Mouse (Mus musculus): Measurements from ENCODE around the gene Itpr1. TPM values are rescaled to one million over a fixed set of nuclear protein-coding genes. Genes with fewer than 3 reads are reported as not detected.

The Itpr1 gene
- total and polyA plus RNA-seq, 3 experiments = 9.3 to 25.7 (median 19.0) TPM

DNA sequence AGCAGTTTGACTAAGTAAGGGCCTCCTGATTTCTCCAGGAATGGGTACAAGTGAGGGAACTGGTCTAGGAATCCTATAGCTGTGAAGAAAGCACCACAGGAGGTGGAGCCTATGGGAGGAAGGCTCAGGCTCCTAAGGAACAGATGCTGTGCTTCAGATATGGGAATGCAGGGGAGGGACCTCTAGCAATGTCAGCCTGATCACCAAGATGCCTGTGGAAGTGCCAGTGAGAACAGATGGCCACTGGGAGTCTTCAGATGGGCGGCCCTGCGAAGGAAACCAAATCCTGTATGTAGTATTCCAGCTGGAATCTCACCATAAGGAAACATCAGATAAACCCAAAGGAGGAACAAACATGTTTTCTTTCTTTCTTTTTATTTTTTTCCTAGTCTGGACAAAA, 108.8 kb downstream of the Itpr1 start:
- no peak for ATAC-seq (ENCODE audit: extremely low read depth, insufficient number of reproducible peaks, low FRiP score, poor library complexity, severe bottlenecking)
- Histone ChIP-seq H3K4me3 (ENCODE audit: low read depth, low read length) (no peak overlapping the region), H3K9me3 (replicated peaks) (no peaks in the 10 kb centered on the region), H3K4me1 (ENCODE audit: insufficient read depth, low read depth, low read length) (no peaks in the 10 kb centered on the region), H3K27me3 (ENCODE audit: insufficient read depth, low read length) (no peaks in the 10 kb centered on the region), H3K36me3 (replicated peaks) (no peaks in the 10 kb centered on the region)
- DNase-seq (ENCODE audit: low spot score) = no peak
- TF ChIP-seq GATA2 (IDR thresholded peaks at IDR 0.05; ENCODE audit: borderline replicate concordance, low read depth, low read length) = no peak
- TF ChIP-seq CTCF (IDR thresholded peaks at IDR 0.05; ENCODE audit: low read depth, low read length) = no peak
- no peak for TF ChIP-seq POLR2AphosphoS5 (IDR thresholded peaks at IDR 0.05; ENCODE audit: insufficient replicate concordance, low read depth, low read length)
- no peak for TF ChIP-seq TAL1 (conservative IDR thresholded peaks at IDR 0.05; ENCODE audit: low read depth, low read length)
- no peak for TF ChIP-seq GATA1 (IDR thresholded peaks at IDR 0.05; ENCODE audit: borderline replicate concordance, low read length)

DNA sequence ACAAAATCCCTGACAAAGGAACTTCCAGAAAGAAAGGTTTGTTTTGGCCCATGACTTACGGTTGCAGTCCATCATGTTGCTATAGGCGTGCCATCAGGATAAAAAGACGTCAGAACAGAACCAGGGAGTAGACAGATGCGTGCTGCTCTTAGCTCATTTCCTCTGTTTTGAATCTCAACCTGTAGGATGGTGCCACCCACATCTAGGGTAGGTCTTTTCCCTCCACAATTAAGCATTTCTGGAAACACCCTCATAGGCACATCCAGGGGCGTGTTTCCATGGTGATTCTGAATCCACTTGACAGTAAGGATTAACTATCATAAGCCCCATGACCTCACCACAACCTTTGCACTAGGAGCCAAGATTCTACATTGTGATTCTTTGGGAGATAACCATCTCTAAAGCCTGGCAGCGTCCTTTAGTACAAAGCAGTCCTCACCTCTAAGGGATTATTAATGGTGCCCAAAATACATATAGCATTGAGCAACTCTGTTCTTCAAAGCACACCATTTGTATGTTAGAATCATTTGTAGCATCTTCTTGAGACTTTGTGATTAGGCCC, 111.6 kb downstream of the Itpr1 start:
- Histone ChIP-seq H3K4me1 (ENCODE audit: insufficient read depth, low read depth, low read length) (no peaks in the 10 kb centered on the region), H3K9me3 (replicated peaks) (no peaks in the 10 kb centered on the region), H3K4me3 (ENCODE audit: low read depth, low read length) (no peak overlapping the region), H3K36me3 (replicated peaks) (no peaks in the 10 kb centered on the region), H3K27me3 (ENCODE audit: insufficient read depth, low read length) (no peaks in the 10 kb centered on the region)
- ATAC-seq (ENCODE audit: extremely low read depth, insufficient number of reproducible peaks, low FRiP score, poor library complexity, severe bottlenecking) (no peak), DNase-seq (ENCODE audit: low spot score) (no peak)
- TF ChIP-seq GATA1 (IDR thresholded peaks at IDR 0.05; ENCODE audit: borderline replicate concordance, low read length) (no peak), POLR2AphosphoS5 (IDR thresholded peaks at IDR 0.05; ENCODE audit: insufficient replicate concordance, low read depth, low read length) (no peak)

DNA sequence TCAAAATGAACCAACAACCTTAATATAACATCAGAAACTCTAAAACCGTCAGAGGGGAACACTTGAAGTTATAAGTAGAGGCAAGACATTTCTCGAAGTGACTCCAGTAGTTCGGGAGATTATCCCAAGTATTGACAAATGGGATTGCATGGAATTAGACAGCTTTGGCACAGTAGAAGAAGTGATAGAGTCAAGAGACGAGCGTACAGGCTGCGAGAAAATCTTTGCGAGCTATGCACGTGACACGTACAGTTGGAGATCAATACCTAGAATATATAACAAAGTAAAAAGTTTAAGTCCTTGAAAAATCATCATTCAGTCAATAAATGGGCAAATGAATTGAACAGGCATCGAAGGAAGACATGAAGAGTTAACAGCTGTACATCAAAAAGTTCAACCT, 112.5 kb downstream of the Itpr1 start:
- TF ChIP-seq GATA1 (IDR thresholded peaks at IDR 0.05; ENCODE audit: borderline replicate concordance, low read length) (no peak), TAL1 (conservative IDR thresholded peaks at IDR 0.05; ENCODE audit: low read depth, low read length) (no peak), POLR2AphosphoS5 (IDR thresholded peaks at IDR 0.05; ENCODE audit: insufficient replicate concordance, low read depth, low read length) (no peak), CTCF (IDR thresholded peaks at IDR 0.05; ENCODE audit: low read depth, low read length) (no peak), GATA2 (IDR thresholded peaks at IDR 0.05; ENCODE audit: borderline replicate concordance, low read depth, low read length) (no peak)
- no peak overlapping the region for H3K4me3 ChIP-seq (ENCODE audit: low read depth, low read length)
- no peaks in the 10 kb centered on the region for H3K27me3 ChIP-seq (ENCODE audit: insufficient read depth, low read length)
- no peaks in the 10 kb centered on the region for H3K9me3 ChIP-seq (replicated peaks)
- H3K36me3 ChIP-seq (replicated peaks) = no peaks in the 10 kb centered on the region
- DNase-seq (ENCODE audit: low spot score) (no peak), ATAC-seq (ENCODE audit: extremely low read depth, insufficient number of reproducible peaks, low FRiP score, poor library complexity, severe bottlenecking) (no peak)
- H3K4me1 ChIP-seq (ENCODE audit: insufficient read depth, low read depth, low read length) = no peaks in the 10 kb centered on the region

DNA sequence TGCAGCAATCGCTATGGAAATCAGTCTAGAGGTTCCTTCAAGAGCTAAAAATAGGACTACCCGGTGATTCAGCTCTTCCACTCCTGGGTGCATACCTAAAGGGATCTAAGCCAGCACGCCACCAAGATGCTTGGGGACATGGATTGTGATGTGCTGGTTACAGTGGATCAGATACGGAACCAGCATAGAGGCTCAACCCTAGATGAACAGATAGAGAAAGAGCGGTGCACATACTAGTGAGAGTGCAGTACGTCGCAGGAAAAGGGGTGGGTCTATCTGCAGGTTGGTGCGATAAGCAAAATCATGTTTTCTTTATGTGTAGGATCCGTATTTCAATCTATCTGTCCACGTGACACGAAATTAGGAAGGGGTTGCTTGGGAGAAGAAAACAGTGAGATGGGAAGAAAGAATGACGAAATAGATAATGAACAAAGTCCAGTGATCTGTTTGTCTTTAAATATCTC, 113.1 kb downstream of the Itpr1 start:
- Histone ChIP-seq H3K4me1 (ENCODE audit: insufficient read depth, low read depth, low read length) (no peaks in the 10 kb centered on the region), H3K9me3 (replicated peaks) (no peaks in the 10 kb centered on the region), H3K27me3 (ENCODE audit: insufficient read depth, low read length) (no peaks in the 10 kb centered on the region), H3K36me3 (replicated peaks) (no peaks in the 10 kb centered on the region), H3K4me3 (ENCODE audit: low read depth, low read length) (no peak overlapping the region)
- ATAC-seq (ENCODE audit: extremely low read depth, insufficient number of reproducible peaks, low FRiP score, poor library complexity, severe bottlenecking) (no peak), DNase-seq (ENCODE audit: low spot score) (no peak)
- no peak for TF ChIP-seq GATA2 (IDR thresholded peaks at IDR 0.05; ENCODE audit: borderline replicate concordance, low read depth, low read length)

DNA sequence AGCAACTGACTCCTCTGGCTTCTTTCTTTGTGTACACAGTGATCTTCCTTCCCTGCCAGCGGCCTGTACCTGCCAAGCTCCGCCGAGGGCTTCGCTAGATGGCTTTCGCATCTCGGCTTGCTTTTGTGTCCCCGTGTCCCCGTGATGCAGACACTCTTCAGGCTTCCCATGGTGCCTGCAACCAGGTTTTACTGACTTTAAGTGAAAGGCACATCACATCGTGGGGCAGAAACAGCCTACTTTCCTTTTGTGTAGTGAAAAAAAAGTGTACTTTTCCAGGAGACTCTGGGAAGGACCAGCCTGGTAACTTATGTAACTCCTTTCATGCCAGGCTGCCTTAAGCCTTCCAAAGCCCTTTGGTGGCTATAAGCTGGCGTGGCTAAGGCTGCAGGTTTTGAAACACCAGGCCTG, 113.9 kb downstream of the Itpr1 start:
- Histone ChIP-seq H3K4me3 (ENCODE audit: low read depth, low read length) (no peak overlapping the region), H3K4me1 (ENCODE audit: insufficient read depth, low read depth, low read length) (peaks cover 3% of the 10 kb centered on the region; the same call in 1 of the 2 replicates), H3K9me3 (replicated peaks) (no peaks in the 10 kb centered on the region), H3K27me3 (ENCODE audit: insufficient read depth, low read length) (no peaks in the 10 kb centered on the region), H3K36me3 (replicated peaks) (no peaks in the 10 kb centered on the region)
- TF ChIP-seq GATA2 (IDR thresholded peaks at IDR 0.05; ENCODE audit: borderline replicate concordance, low read depth, low read length) = no peak
- TF ChIP-seq POLR2AphosphoS5 (IDR thresholded peaks at IDR 0.05; ENCODE audit: insufficient replicate concordance, low read depth, low read length) = no peak
- no peak for TF ChIP-seq TAL1 (conservative IDR thresholded peaks at IDR 0.05; ENCODE audit: low read depth, low read length)
- TF ChIP-seq CTCF (IDR thresholded peaks at IDR 0.05; ENCODE audit: low read depth, low read length) = no peak
- TF ChIP-seq GATA1 (IDR thresholded peaks at IDR 0.05; ENCODE audit: borderline replicate concordance, low read length) = no peak
- DNase-seq (ENCODE audit: low spot score) (no peak), ATAC-seq (ENCODE audit: extremely low read depth, insufficient number of reproducible peaks, low FRiP score, poor library complexity, severe bottlenecking) (no peak)

DNA sequence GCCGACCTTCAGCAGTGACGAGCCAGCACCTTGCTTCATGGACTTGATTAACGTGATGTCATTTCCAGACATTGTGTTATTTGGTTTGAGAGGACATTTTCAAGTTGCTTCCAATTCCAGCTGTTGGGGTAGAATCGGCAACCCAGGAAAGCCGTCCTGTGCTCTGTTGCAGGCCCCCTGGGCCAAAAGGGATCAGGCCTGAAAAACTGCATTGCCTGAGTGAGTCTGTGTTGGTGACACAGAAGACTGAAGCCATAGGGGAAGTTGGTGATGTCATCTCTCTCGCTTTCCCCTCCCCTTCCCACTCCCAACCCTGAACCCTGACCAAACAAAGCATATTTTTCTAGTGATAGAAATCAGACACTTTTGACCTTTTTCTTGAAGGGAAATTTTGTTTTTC, 114.7 kb downstream of the Itpr1 start:
- Histone ChIP-seq H3K36me3 (replicated peaks) (no peaks in the 10 kb centered on the region), H3K9me3 (replicated peaks) (no peaks in the 10 kb centered on the region), H3K4me3 (ENCODE audit: low read depth, low read length) (no peak overlapping the region), H3K4me1 (ENCODE audit: insufficient read depth, low read depth, low read length) (peaks cover 3% of the 10 kb centered on the region; the same call in 1 of the 2 replicates), H3K27me3 (ENCODE audit: insufficient read depth, low read length) (no peaks in the 10 kb centered on the region)
- no peak for ATAC-seq (ENCODE audit: extremely low read depth, insufficient number of reproducible peaks, low FRiP score, poor library complexity, severe bottlenecking)
- no peak for TF ChIP-seq POLR2AphosphoS5 (IDR thresholded peaks at IDR 0.05; ENCODE audit: insufficient replicate concordance, low read depth, low read length)
- TF ChIP-seq CTCF (IDR thresholded peaks at IDR 0.05; ENCODE audit: low read depth, low read length) = no peak
- TF ChIP-seq GATA1 (IDR thresholded peaks at IDR 0.05; ENCODE audit: borderline replicate concordance, low read length) = no peak
- TF ChIP-seq TAL1 (conservative IDR thresholded peaks at IDR 0.05; ENCODE audit: low read depth, low read length) = no peak
- TF ChIP-seq GATA2 (IDR thresholded peaks at IDR 0.05; ENCODE audit: borderline replicate concordance, low read depth, low read length) = no peak
- DNase-seq (ENCODE audit: low spot score) = no peak

DNA sequence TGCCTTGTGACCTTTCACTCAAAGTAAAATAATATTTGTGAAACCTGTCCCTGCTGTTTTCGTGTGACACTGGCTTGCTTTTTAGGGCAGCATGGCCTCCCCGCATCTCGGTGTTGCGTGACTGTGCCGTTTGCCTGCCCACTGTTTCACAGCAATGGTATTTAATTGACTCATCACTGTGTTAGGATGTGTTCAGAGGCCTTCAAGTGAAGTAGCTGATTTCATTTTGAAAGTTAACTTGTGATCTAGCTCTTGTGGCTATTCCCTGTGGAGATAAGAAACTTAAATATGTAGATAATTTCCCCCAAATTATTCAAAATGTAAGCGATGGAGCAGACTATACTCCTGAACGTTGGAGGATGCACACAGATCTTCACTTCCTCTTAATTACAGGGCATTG, 115.4 kb downstream of the Itpr1 start:
- peaks cover 3% of the 10 kb centered on the region; the same call in 1 of the 2 replicates for H3K4me1 ChIP-seq (ENCODE audit: insufficient read depth, low read depth, low read length)
- H3K4me3 ChIP-seq (ENCODE audit: low read depth, low read length) = no peak overlapping the region
- H3K36me3 ChIP-seq (replicated peaks) = no peaks in the 10 kb centered on the region
- H3K9me3 ChIP-seq (replicated peaks) = no peaks in the 10 kb centered on the region
- TF ChIP-seq GATA1 (IDR thresholded peaks at IDR 0.05; ENCODE audit: borderline replicate concordance, low read length) = no peak
- TF ChIP-seq POLR2AphosphoS5 (IDR thresholded peaks at IDR 0.05; ENCODE audit: insufficient replicate concordance, low read depth, low read length) = no peak
- TF ChIP-seq CTCF (IDR thresholded peaks at IDR 0.05; ENCODE audit: low read depth, low read length) = no peak
- TF ChIP-seq TAL1 (conservative IDR thresholded peaks at IDR 0.05; ENCODE audit: low read depth, low read length) = no peak
- no peak for TF ChIP-seq GATA2 (IDR thresholded peaks at IDR 0.05; ENCODE audit: borderline replicate concordance, low read depth, low read length)
- no peak for ATAC-seq (ENCODE audit: extremely low read depth, insufficient number of reproducible peaks, low FRiP score, poor library complexity, severe bottlenecking)
- H3K27me3 ChIP-seq (ENCODE audit: insufficient read depth, low read length) = no peaks in the 10 kb centered on the region
- no peak for DNase-seq (ENCODE audit: low spot score)
